Mouse (Mus musculus) intestine, postnatal 0 days (tissue): ENCODE results near the gene Zfp646. TPM values are rescaled to one million over a fixed set of nuclear protein-coding genes. Genes with fewer than 3 reads are reported as not detected.
A peak's percentile ranks its signal among the peaks of the same experiment; 100 is the strongest.

ENCODE experiments used
- ATAC-seq: fragments of 200-750 bp; cut with Nextera tagmentation; 2 replicates; pipeline ENCODE4 v1.8.0; 2017; ENCODE audit warnings: mild to moderate bottlenecking, moderate TSS enrichment, moderate library complexity
- H3K27ac ChIP-seq: fragments of 300-500 bp; sonication (generic); 2 replicates; pipeline ENCODE4 v1.5.1; 2014; ENCODE audit warnings: mild to moderate bottlenecking, low read depth, low read length, moderate library complexity
- H3K27me3 ChIP-seq: fragments of 300-500 bp; sonication (generic); replicated peaks from 2 replicates; pipeline ENCODE4 v1.6.1; 2014; ENCODE audit warnings: low read length, mixed read lengths; ENCODE audit not compliant: control insufficient read depth, insufficient read depth
- H3K36me3 ChIP-seq: fragments of 300-500 bp; sonication (generic); 2 replicates; pipeline ENCODE4 v1.6.1; 2014; ENCODE audit warnings: mild to moderate bottlenecking, moderate library complexity; ENCODE audit not compliant: control insufficient read depth, insufficient read depth
- H3K4me1 ChIP-seq: fragments of 300-500 bp; sonication (generic); replicated peaks from 2 replicates; pipeline ENCODE4 v1.6.1; 2014; ENCODE audit warnings: antibody characterized with exemption, low read length, mixed read lengths; ENCODE audit not compliant: control insufficient read depth, insufficient read depth
- H3K4me2 ChIP-seq: fragments of 300-500 bp; sonication (generic); replicated peaks from 2 replicates; pipeline ENCODE4 v1.6.1; 2014; ENCODE audit warnings: low read depth, mild to moderate bottlenecking, moderate library complexity
- H3K4me3 ChIP-seq: fragments of 300-500 bp; sonication (generic); 2 replicates; pipeline ENCODE4 v1.5.1; 2014; ENCODE audit warnings: low read depth, low read length
- H3K9ac ChIP-seq: fragments of 300-500 bp; sonication (generic); 2 replicates; pipeline ENCODE4 v1.6.1; 2014; ENCODE audit warnings: mild to moderate bottlenecking, low read depth, low read length
- H3K9me3 ChIP-seq: fragments of 300-500 bp; sonication (generic); 2 replicates; pipeline ENCODE4 v1.6.1; 2016; ENCODE audit warnings: mixed run types; ENCODE audit not compliant: control insufficient read depth
- CTCF ChIP-seq: sonication (generic); IDR thresholded peaks from 2 replicates; pipeline ENCODE4 v1.5.1; 2016; ENCODE audit warnings: low read depth, mild to moderate bottlenecking, control low read depth, antibody characterized with exemption, moderate library complexity
- WGBS: fragments of 180-500 bp; shearing (Covaris S2); extraction: QIAGEN DNeasy Blood & Tissue Kit; methylation state at CpG from one replicate; pipeline ENCODE4 v1.1.7; 2014; 5-methylcytosine and 5-hydroxymethylcytosine counted together
- polyA plus RNA-seq: library from polyadenylated mRNA; unstranded; fragments of >200 nt; fragmentation: Nextera tagmentation; extraction: Ambion mirVana; gene quantifications from 2 replicates; pipeline ENCODE4 v1.2.1, GENCODE M21; 2015

Zfp646 gene
- polyA plus RNA-seq, 1 experiment from 2014 or later = 4.5 TPM

DNA sequence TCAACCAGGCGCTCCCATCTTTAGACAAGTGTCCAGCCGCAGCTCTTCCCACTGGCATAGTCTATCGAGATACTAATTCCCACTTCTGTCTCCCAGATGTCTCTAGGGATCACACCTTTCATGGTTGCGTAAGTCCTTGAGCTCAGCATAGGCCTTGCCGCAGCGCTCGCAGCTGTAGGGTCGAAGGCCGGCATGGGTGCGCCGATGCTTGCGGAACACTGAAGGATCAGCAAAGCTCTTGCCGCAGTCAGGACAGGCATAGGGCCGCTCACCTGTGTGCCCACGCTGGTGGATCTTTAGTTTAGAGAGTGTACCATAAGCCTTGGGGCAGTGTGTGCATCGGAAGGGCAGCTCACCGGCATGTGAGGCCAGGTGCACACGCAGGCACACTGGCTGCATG, 8.4 kb upstream of the Zfp646 start:
- no peaks in the 10 kb centered on the region for H3K9me3 ChIP-seq
- WGBS = 94% methylated on average over 18 of the region's 18 CpGs
- ATAC-seq = no peak
- no peak overlapping the region for H3K4me2 ChIP-seq
- no peak overlapping the region for H3K27ac ChIP-seq
- H3K4me3 ChIP-seq = no peak overlapping the region
- H3K9ac ChIP-seq = no peak overlapping the region
- H3K4me1 ChIP-seq = no peaks in the 10 kb centered on the region
- no peaks in the 10 kb centered on the region for H3K27me3 ChIP-seq
- TF ChIP-seq CTCF = no peak
- peaks cover 36% of the 10 kb centered on the region for H3K36me3 ChIP-seq

DNA sequence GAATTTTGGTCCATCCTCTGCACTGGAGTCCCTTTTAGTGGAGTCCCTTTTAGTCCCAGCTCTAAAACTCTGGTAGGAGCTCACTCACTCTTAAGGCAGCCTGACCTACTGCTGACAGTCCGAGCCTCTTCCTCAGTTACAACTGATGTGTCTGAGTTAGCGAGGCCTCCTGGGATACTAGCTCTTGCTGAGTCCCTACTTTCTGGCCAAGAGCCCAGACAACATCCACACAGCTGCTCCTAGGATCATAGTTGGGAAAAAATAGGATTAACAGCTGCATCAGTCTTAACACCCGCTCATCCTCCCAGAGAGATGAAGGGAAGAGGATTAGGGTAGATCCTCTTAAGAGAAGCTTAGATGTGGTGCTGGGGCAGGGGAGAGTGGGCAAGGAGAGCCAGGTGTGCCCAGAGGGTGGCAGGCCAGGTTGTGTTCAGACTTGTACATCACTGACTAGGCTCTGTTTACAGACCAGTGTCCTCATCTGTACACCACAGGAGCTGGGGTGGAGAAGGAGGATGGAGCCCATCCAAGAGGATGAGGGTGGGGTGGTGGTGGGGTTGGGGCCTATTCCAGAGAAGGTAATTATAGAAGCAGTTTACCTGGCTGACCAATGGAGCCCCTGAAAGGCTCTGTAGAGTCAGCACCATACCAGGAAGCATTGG, 6.7 kb upstream of the Zfp646 start:
- Histone ChIP-seq H3K9ac (no peak overlapping the region), H3K4me1 (peaks cover 3% of the 10 kb centered on the region; the same call in 1 of the 2 replicates), H3K4me3 (no peak overlapping the region), H3K9me3 (no peaks in the 10 kb centered on the region), H3K36me3 (peaks cover 35% of the 10 kb centered on the region), H3K27me3 (no peaks in the 10 kb centered on the region), H3K4me2 (no peak overlapping the region), H3K27ac (0 out of 2 replicates have a peak overlapping the region, but pooled peaks have one; percentile 21)
- ATAC-seq = no peak
- TF ChIP-seq CTCF = no peak
- 63% methylated on average over 3 of the region's 3 CpGs for WGBS

DNA sequence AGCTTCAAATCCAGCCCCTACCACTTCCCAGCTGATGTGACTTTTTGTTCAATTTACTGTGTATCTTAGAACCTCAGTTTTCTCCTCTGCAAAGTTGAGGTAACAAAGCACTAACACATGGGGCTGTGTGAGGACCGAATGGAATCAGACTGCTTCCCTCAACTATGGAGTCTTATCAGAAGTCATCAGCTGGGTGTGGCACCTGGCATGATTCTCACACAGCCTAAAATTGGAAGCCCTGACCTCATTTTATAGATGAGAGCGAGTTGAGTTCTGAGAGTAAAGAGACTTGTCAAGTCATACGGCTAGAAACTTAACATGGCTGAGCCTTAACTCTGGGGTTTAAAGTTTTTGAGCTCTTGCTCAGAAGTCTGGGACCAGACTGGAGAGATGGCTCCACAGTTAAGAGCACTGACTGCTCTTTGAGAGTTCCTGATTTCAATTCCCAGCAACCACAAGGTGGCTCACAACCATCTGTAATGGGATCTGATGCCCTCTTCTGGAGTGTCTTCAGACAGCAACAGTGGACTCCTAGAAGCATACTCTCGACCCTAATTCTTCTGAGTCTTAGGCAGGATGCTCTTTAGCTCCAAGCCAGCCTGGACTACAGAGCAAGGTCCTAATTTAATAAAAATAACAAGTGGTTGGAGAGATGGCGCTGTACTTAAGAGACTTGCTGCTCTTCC, 5.7 kb upstream of the Zfp646 start:
- no peaks in the 10 kb centered on the region for H3K9me3 ChIP-seq
- H3K27me3 ChIP-seq = no peaks in the 10 kb centered on the region
- TF ChIP-seq CTCF = peak; percentile 64
- no peak overlapping the region for H3K27ac ChIP-seq
- no peak overlapping the region for H3K4me3 ChIP-seq
- WGBS = 78% methylated on average over 5 of the region's 5 CpGs
- H3K4me1 ChIP-seq = peaks cover 7% of the 10 kb centered on the region; the same call in 1 of the 2 replicates
- no peak for ATAC-seq
- no peak overlapping the region for H3K9ac ChIP-seq
- H3K4me2 ChIP-seq = no peak overlapping the region
- peaks cover 31% of the 10 kb centered on the region for H3K36me3 ChIP-seq

DNA sequence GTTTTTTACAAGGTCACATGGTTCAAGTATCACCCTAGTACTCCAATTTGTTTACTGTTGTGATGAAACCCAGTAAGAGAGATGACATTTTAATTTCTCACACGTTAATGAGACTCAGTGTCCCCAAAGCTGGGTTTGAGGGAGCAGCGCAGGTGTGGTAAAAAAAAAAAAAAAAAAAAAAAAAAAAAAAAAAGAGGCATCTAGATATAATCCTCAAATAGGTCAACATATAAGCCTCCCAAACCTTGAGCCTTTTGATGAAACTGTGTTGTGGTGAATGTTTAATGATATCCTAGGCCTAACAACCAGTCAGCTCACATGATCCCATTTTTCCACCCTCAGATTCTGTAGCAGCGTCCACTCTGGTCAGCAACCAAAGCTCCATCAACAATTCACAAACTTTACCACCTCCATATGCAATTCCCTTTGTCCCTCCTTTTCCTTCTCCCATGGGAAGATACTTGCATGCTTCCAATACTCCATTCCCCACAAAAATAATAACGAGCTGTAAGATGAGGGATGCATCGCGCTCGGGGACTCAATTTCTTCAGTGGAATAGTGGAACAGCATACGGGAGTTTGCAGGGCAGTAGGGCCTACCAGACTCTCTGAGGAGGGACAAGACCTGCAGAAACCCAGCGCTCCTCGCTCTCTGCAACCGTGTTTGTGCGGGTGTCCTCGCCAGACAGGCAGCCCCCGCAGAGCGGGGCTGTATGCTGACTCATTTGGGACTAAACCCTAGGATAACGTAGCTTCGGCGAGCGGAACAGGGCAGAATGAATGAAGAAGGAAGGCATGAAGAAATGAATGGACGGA, 1.0 kb upstream of the Zfp646 start:
- H3K27me3 ChIP-seq = no peaks in the 10 kb centered on the region
- peak overlapping the region; percentile 92 for H3K27ac ChIP-seq
- H3K9me3 ChIP-seq = no peaks in the 10 kb centered on the region
- peaks cover 7% of the 10 kb centered on the region; the same call in 1 of the 2 replicates for H3K4me1 ChIP-seq
- peak overlapping the region; percentile 91 for H3K4me2 ChIP-seq
- no peak for ATAC-seq
- peak overlapping the region; percentile 89 for H3K9ac ChIP-seq
- H3K36me3 ChIP-seq = peaks cover 24% of the 10 kb centered on the region
- 4% methylated on average over 20 of the region's 20 CpGs for WGBS
- no peak for TF ChIP-seq CTCF
- peak overlapping the region; percentile 98 for H3K4me3 ChIP-seq

DNA sequence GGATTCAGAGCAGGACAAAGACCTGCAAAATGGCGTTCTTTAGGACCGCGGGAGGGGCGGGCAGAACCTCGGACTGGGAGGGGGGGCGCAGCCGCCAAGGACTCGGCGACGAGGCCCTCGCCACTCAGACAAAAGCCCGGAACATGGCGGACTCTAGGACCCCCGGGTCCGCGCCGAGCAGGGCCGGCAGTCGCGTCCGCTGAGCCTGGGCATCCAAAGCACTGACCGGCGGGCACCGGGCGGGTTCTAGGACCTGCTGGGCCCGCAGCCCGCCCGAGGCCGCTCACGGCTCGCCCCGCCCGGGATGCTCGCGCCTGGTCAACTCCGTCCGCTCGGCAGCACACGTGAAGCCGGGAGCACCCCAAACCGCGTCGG, 407 bp upstream of the Zfp646 start:
- peak overlapping the region; percentile 91 for H3K4me2 ChIP-seq
- WGBS = under 1% methylated on average over 26 of the region's 43 CpGs
- no peaks in the 10 kb centered on the region for H3K9me3 ChIP-seq
- H3K9ac ChIP-seq = peak overlapping the region; percentile 89
- peak overlapping the region; percentile 98 for H3K4me3 ChIP-seq
- ATAC-seq = peak; percentile 81
- H3K27ac ChIP-seq = peak overlapping the region; percentile 92
- peaks cover 28% of the 10 kb centered on the region for H3K36me3 ChIP-seq
- 0 out of 2 replicates have a peak, but pooled peaks have one; percentile 1 for TF ChIP-seq CTCF
- H3K27me3 ChIP-seq = no peaks in the 10 kb centered on the region
- H3K4me1 ChIP-seq = peaks cover 7% of the 10 kb centered on the region; the same call in 1 of the 2 replicates
